In the genomic region with DNA sequence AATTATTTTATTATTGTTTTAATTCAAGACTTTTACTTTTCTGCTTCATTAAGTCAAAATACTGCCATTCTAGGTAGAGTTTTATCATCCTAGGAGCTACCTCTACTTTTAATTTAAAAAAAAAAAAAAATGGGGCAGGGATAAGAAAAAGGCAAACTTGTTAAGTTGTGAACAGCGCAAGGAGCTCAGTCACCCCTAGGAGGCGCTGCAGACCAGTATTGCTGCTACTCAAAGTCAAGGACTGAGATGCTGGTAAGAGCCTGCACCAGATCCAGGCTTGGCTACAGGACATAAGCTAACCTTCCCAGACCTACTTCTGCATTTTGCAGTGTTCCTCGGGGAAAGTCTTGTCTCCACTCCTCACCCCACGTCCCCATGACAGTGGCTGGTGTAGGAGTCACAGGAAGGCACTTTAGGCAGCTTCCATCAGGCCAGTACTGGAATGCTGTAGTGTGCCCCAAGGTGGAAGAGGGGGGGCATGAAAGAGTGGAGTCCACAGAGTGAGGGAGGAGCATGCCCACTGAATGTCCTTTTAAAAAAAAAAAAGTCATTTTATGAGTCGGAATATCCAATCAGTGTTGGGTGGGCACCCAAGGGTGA, we compare ENCODE assay signal across 8 mouse cellular contexts. TPM values are rescaled to one million over a fixed set of nuclear protein-coding genes. Genes with fewer than 3 reads are reported as not detected.
DNase-seq lines count a peak whose midpoint lies in the region; ATAC-seq lines count a peak whose summit lies in the region.

No protein-coding gene starts in this region.

- H3K9ac ChIP-seq in kidney, embryonic 15.5 days: no peak overlapping the region
- H3K9ac ChIP-seq in liver, embryonic 11.5 days (ENCODE audit: low read depth, low read length): no peak overlapping the region

- H3K4me3 ChIP-seq in kidney, embryonic 15.5 days (replicated peaks): no peak overlapping the region
- no peak overlapping the region for H3K4me3 ChIP-seq in liver, embryonic 11.5 days (ENCODE audit: low read depth, low read length)

- ATAC-seq in kidney, embryonic 15.5 days (replicated peaks; ENCODE audit: low FRiP score): no peak
- no peak for ATAC-seq in liver, embryonic 11.5 days (replicated peaks; ENCODE audit: low FRiP score)

- H3K27me3 ChIP-seq in kidney, embryonic 15.5 days: no peaks in the 10 kb centered on the region
- H3K27me3 ChIP-seq in liver, embryonic 11.5 days (replicated peaks; ENCODE audit: control insufficient read depth, insufficient read depth, low read length): no peaks in the 10 kb centered on the region

- 0 out of 2 replicates have a peak overlapping the region, but pooled peaks have one; percentile 89 for H3K27ac ChIP-seq in kidney, embryonic 15.5 days
- no peak overlapping the region for H3K27ac ChIP-seq in liver, embryonic 11.5 days (ENCODE audit: low read depth, low read length)

- peaks cover 31% of the 10 kb centered on the region for H3K4me1 ChIP-seq in kidney, embryonic 15.5 days
- H3K4me1 ChIP-seq in liver, embryonic 11.5 days (replicated peaks; ENCODE audit: control insufficient read depth, insufficient read depth, low read length): no peaks in the 10 kb centered on the region

- H3K9me3 ChIP-seq in kidney, embryonic 15.5 days (replicated peaks): no peaks in the 10 kb centered on the region
- no peaks in the 10 kb centered on the region for H3K9me3 ChIP-seq in liver, embryonic 11.5 days (ENCODE audit: control insufficient read depth, low read length)

- 65% methylated on average over 5 of the region's 5 CpGs for WGBS in kidney, embryonic 15.5 days
- WGBS in liver, embryonic 11.5 days: 70% methylated on average over 5 of the region's 5 CpGs

- peak; percentile 88 for DNase-seq in CD4-positive, CD25-positive, alpha-beta regulatory T cell, adult 2 months (ENCODE audit: low read depth, low spot score)
- peak; percentile 89 for DNase-seq in R1 (ENCODE audit: low read depth, low spot score)
- DNase-seq in cerebellum, adult 9-11 months: peak; percentile 80
- DNase-seq in frontal cortex, postnatal 14 days (ENCODE audit: low spot score in 2 of 2): peak; percentile 41 to 70
- DNase-seq in liver, embryonic 11.5 days (ENCODE audit: low spot score): peak; percentile 66
- peak; percentile 89 for DNase-seq in retina, embryonic 14.5 days (ENCODE audit: low spot score)
- peak; percentile 73 for DNase-seq in thymus, postnatal 25 days

- H3K36me3 ChIP-seq in kidney, embryonic 15.5 days: peaks cover 68% of the 10 kb centered on the region
- peaks cover 56% of the 10 kb centered on the region for H3K36me3 ChIP-seq in liver, embryonic 11.5 days (ENCODE audit: control insufficient read depth, insufficient read depth, low read length)

- no peak overlapping the region for H3K4me2 ChIP-seq in kidney, embryonic 15.5 days
- no peak overlapping the region for H3K4me2 ChIP-seq in liver, embryonic 11.5 days

RNA-seq across cellular contexts. Expression of a gene that starts 17.4 kb away (rescaled TPM):
- 26.3 and 29.5 TPM in 2 replicates for polyA plus RNA-seq in kidney, embryonic 15.5 days (2015; fragmentation: Nextera tagmentation; extraction: Ambion mirVana)
- 39.8 and 42.5 TPM in 2 replicates for polyA plus RNA-seq in liver, embryonic 11.5 days (2014; fragmentation: Nextera tagmentation; extraction: Ambion mirVana)

RNA-seq across cellular contexts. Expression of a gene that starts 38.5 kb away (rescaled TPM):
- 56.2 and 62.0 TPM in 2 replicates for polyA plus RNA-seq in kidney, embryonic 15.5 days (2015; fragmentation: Nextera tagmentation; extraction: Ambion mirVana)
- polyA plus RNA-seq in liver, embryonic 11.5 days (2014; fragmentation: Nextera tagmentation; extraction: Ambion mirVana): 30.4 and 33.0 TPM in 2 replicates

RNA-seq across cellular contexts. Expression of a gene that starts 43.3 kb away (rescaled TPM):
- 3.1 and 4.5 TPM in 2 replicates for polyA plus RNA-seq in kidney, embryonic 15.5 days (2015; fragmentation: Nextera tagmentation; extraction: Ambion mirVana)
- polyA plus RNA-seq in liver, embryonic 11.5 days (2014; fragmentation: Nextera tagmentation; extraction: Ambion mirVana): 13.5 and 15.8 TPM in 2 replicates
